Mouse (Mus musculus) kidney, adult 2 months (tissue): Measurements from ENCODE around the gene Fgf4. TPM values are rescaled to one million over a fixed set of nuclear protein-coding genes. Genes with fewer than 3 reads are reported as not detected.
A peak's percentile ranks its signal among the peaks of the same experiment; 100 is the strongest.

Source experiments
- DNase-seq: peaks from one replicate; pipeline ENCODE4 v3.0.0; 2021
- H3K27ac ChIP-seq: fragments of 200-500 bp; 2 replicates; pipeline ENCODE4 v1.5.1; 2012; ENCODE audit warnings: low read depth, low read length, control low read depth, inconsistent platforms; ENCODE audit not compliant: insufficient read depth
- H3K27me3 ChIP-seq: fragments of 200-500 bp; replicated peaks from 2 replicates; pipeline ENCODE4 v1.6.1; 2012; ENCODE audit warnings: mild to moderate bottlenecking, moderate library complexity, low read length, inconsistent platforms; ENCODE audit not compliant: control insufficient read depth, insufficient read depth
- H3K36me3 ChIP-seq: fragments of 200-500 bp; 2 replicates; pipeline ENCODE4 v1.6.1; 2012; ENCODE audit warnings: mild to moderate bottlenecking, moderate library complexity, low read length, inconsistent platforms; ENCODE audit not compliant: control insufficient read depth, insufficient read depth
- H3K4me1 ChIP-seq: fragments of 200-500 bp; 2 replicates; pipeline ENCODE4 v1.6.1; 2011; ENCODE audit warnings: low read length; ENCODE audit not compliant: control insufficient read depth, insufficient read depth
- H3K4me3 ChIP-seq: fragments of 200-500 bp; 2 replicates; pipeline ENCODE4 v1.5.1; 2011; ENCODE audit warnings: mild to moderate bottlenecking, low read depth, low read length, control low read depth; ENCODE audit not compliant: insufficient read depth
- CTCF ChIP-seq: fragments of 200-500 bp; conservative IDR thresholded peaks from 2 replicates; pipeline ENCODE4 v1.5.1; 2011; ENCODE audit warnings: low read depth, mild to moderate bottlenecking, control low read depth, low read length, moderate library complexity, mixed read lengths; ENCODE audit not compliant: insufficient read depth, insufficient read length
- POLR2A ChIP-seq: fragments of 200-500 bp; IDR thresholded peaks from one replicate; pipeline ENCODE4 v1.6.1; 2011; ENCODE audit warnings: low read depth, low read length, control low read depth
- WGBS: fragments of 180-500 bp; shearing (Covaris S2); methylation state at CpG from one replicate; pipeline ENCODE4 v1.1.7; 2018; 5-methylcytosine and 5-hydroxymethylcytosine counted together
- polyA plus RNA-seq: library from polyadenylated mRNA; depleted of rRNA; stranded (reverse); fragments of >200 nt; gene quantifications from 2 replicates; pipeline ENCODE4 v1.2.3, GENCODE M21; 2012

Gene Fgf4
- polyA plus RNA-seq, 1 experiment, result not detected

DNA sequence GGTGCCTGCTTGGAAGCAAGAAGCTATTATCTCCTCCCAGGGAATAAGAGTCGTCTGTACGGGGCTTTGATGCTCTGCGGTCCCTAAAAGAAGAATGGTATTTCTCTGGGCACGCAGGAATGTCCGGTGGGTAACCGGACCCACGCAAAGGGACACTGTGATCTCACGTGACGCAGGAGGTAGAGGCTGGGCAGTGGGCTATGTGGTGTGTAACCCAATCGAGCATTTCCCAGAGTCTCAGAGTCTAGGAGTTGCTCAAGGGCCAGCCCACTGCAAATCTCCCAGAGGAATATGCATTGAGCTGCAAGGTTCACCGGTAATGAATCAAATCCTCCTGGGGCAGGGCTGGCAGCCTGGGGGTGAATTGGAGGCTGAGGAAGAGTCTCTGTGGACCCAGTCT is 18.8 kb upstream of the Fgf4 start:
- no peak for DNase-seq
- Histone ChIP-seq H3K27ac (no peak overlapping the region), H3K36me3 (no peaks in the 10 kb centered on the region), H3K27me3 (no peaks in the 10 kb centered on the region), H3K4me3 (no peak overlapping the region), H3K4me1 (no peaks in the 10 kb centered on the region)
- no peak for TF ChIP-seq POLR2A
- 29% methylated on average over 11 of the region's 11 CpGs for WGBS

DNA sequence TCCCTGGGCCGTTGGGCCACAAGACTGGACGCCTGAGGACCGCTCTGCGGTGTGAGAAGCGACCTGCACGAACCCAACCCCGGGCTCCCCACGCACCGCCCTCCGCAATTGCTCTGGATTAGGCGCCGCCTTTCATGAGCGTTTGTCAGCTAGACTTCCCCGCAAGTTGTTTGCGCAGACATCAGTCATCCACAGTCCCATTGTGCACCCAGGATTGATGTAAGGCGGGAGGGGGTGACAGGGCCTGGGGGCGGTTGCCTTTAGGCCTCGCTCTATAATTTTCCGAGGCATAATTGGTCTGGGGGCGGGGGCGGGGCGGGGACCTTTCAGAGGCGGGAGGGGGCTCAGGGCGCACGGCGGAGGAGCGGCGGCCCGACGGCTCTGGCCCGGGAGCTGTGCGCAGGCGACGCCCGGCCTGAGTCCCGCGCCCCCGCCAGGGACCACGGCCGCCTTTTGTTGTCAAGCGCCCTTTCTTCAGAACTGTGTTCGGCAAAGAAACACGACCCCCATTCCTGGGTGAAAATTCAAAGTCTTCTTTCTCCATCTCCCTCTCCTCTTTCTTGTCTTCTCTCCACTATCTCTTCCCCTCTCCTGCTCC is 9.2 kb upstream of the Fgf4 start, which contains the start of gene Fgf3:
TSS of gene Fgf3 (plus strand) at position 193 of the 598 bp plus-strand sequence.
- no peak for DNase-seq
- 7% methylated on average over 43 of the region's 43 CpGs for WGBS
- H3K4me1 ChIP-seq, result no peaks in the 10 kb centered on the region
- TF ChIP-seq POLR2A (no peak), CTCF (no peak)
- H3K36me3 ChIP-seq, result no peaks in the 10 kb centered on the region
- H3K27ac ChIP-seq, result no peak within 1 kb of the TSS
- no peaks in the 10 kb centered on the region for H3K27me3 ChIP-seq
- no peak within 1 kb of the TSS for H3K4me3 ChIP-seq

DNA sequence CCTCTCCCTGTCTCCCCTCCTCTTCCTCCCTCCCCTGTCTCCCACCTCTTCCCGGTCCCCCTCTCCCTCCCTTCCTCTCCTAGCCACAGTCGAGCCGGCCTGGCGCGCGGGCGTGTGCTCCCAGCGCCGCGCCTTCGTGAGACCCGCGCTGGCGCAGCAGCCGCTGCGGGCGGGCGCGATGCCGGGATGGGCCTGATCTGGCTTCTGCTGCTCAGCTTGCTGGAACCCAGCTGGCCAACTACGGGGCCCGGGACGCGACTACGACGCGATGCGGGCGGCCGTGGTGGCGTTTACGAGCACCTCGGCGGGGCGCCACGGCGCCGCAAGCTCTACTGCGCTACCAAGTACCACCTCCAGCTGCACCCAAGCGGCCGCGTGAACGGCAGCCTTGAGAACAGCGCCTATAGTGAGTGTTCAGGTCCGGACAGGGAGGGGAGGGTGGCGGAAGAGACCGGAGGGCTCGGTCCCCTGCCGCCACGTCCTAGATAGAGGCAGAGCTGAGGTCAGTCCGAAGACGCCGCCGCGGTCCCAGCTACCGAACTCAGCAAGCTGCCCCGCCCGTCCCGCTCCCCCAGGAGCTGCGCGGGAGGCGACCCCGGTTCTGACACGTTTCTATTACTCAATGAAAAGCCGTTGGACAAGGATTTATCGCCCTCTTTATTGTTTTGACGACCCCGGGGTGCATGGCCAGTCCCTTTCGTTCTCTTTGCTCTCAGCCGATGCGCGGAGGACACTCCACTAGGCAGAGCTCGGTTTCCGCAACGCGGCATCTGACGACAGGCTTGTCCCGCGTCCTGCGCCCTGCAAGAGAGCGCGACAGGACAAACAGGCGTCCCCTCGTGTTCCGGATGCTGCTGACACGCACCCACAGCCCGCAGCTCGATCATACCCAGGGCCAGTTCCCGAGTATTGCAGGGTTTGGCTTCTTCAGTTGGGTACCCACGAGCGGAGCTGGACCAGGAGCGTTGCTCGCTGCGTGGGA is 8.4 kb upstream of the Fgf4 start:
- Histone ChIP-seq H3K4me3 (no peak overlapping the region), H3K27me3 (no peaks in the 10 kb centered on the region), H3K27ac (no peak overlapping the region), H3K36me3 (no peaks in the 10 kb centered on the region), H3K4me1 (no peaks in the 10 kb centered on the region)
- no peak for DNase-seq
- TF ChIP-seq CTCF (no peak), POLR2A (no peak)
- under 1% methylated on average over 94 of the region's 94 CpGs for WGBS

DNA sequence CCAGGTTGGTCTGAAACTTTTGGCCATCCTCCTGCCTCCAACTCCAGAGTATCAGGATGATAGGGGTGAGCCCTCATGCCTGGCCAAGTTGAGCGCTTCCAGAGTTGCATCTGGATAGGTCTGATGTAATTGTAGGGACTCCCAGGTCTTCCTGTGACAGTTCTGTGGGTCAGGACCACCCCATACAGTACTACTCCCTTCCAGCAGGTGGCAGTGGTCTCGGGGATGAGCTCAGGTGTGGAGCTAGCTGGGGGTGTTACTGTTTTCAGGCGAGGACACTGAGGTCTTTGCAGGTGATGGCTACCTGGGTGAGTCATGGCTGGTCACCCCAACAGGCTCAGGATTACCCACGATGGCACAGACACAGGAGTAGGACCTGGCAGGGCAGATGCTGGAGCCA is 1.0 kb upstream of the Fgf4 start:
- no peaks in the 10 kb centered on the region for H3K4me1 ChIP-seq
- H3K27ac ChIP-seq, result no peak overlapping the region
- no peaks in the 10 kb centered on the region for H3K36me3 ChIP-seq
- WGBS, result 31% methylated on average over 4 of the region's 4 CpGs
- TF ChIP-seq CTCF (peak; percentile 79), POLR2A (no peak)
- no peaks in the 10 kb centered on the region for H3K27me3 ChIP-seq
- peak; percentile 18 for DNase-seq
- no peak overlapping the region for H3K4me3 ChIP-seq

DNA sequence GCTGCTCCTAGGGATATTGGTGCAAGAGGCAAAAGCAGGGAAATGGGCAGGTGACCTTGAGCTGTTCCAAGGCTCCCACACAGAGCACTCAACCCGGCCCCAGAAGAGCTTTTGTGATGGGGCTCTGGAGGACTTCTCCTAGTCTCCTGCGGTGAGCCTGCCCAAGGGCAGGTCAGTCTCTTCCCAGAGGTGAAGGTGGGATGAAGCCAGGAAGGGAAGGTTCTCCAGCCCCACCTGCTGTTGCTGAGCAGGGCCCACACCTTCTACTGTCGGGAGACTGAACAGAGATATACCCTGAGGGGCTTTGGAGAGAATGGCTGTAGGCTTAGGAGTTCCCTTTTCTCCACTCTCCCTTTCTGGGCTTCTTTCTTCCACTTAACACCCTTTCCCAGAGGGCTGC is 4.2 kb downstream of the Fgf4 start:
- no peaks in the 10 kb centered on the region for H3K4me1 ChIP-seq
- H3K27ac ChIP-seq, result no peak overlapping the region
- no peak for DNase-seq
- no peaks in the 10 kb centered on the region for H3K36me3 ChIP-seq
- H3K27me3 ChIP-seq, result no peaks in the 10 kb centered on the region
- TF ChIP-seq CTCF (no peak), POLR2A (no peak)
- WGBS, result 68% methylated on average over 3 of the region's 3 CpGs
- H3K4me3 ChIP-seq, result no peak overlapping the region

DNA sequence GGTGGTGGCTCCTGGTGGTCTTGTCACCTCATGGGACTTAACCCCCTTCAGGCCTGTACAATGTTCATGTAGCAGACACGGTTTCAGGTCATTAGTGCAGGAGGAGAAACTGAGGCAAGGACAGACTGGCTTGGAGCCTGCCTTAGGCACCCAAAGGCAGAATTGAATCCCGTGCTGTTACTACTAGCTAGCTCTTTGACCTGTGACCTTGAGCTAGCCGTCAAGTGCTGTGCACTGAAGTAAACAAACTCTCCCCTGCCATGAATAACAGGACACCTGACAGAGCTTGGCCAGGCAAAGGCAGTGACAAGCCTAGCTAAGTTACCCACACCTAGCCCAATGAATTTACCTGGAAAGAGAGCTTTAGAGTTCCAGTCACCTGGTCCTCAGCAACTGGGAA is 7.8 kb downstream of the Fgf4 start:
- 37% methylated on average over 3 of the region's 3 CpGs for WGBS
- Histone ChIP-seq H3K27ac (no peak overlapping the region), H3K27me3 (no peaks in the 10 kb centered on the region), H3K4me3 (no peak overlapping the region), H3K36me3 (no peaks in the 10 kb centered on the region), H3K4me1 (no peaks in the 10 kb centered on the region)
- DNase-seq, result no peak
- no peak for TF ChIP-seq CTCF
- no peak for TF ChIP-seq POLR2A

DNA sequence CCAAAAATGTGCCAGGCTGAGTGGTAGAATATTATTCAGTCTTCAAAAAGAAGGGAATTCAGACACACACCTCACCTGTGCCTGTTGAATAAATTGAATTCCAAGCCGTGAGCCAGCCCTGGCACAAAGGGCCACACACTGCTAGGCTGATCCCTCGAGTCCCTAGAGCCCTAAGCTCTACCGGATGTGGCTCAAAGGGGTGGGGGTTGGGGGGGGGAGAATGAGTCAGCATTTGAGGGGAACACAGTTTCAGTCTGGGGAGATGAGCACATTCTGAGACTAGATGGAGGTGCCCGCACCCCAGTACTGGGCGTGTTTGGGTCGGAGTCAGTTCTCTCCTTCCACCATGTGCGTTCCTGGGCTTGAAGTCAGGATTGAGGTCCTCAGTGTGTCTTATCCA is 10.0 kb downstream of the Fgf4 start:
- Histone ChIP-seq H3K4me3 (no peak overlapping the region), H3K27me3 (peaks cover 2% of the 10 kb centered on the region), H3K4me1 (no peaks in the 10 kb centered on the region), H3K27ac (no peak overlapping the region), H3K36me3 (no peaks in the 10 kb centered on the region)
- no peak for DNase-seq
- WGBS, result 92% methylated on average over 7 of the region's 7 CpGs
- no peak for TF ChIP-seq POLR2A
- no peak for TF ChIP-seq CTCF
